Mouse (Mus musculus) stomach, postnatal 0 days (tissue): ENCODE measurements around the gene Gfod1.

Experiments
- CTCF ChIP-seq: IDR thresholded peaks from 2 replicates; pipeline ENCODE4 v1.5.1; 2016; ENCODE audit warnings: antibody characterized with exemption, low read depth, mild to moderate bottlenecking, moderate library complexity
- EP300 ChIP-seq: optimal IDR thresholded peaks from 2 replicates; pipeline ENCODE3; 2016; ENCODE audit warnings: antibody characterized with exemption

DNA sequence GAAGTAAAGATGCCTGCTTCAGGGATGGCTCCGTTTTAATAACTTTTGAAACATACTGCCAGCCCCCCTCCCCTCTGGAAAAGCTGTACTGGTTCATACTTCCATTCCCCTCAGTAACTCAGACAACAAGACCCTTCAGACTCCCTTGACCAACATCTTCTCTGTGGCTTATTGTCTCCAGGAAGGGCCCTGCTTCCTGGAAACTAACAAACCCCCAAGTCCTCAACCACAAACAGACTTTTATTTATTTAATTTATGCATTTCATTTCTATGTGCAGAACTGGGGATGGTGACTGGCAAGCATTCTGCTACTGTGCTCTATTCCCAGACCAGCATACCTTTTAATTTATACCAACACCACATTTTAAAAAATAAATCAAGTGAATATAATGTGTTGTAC is 21.5 kb upstream of the Gfod1 start:
- no peak for TF ChIP-seq CTCF
- no peak for TF ChIP-seq EP300
